Mouse (Mus musculus) ovary, adult 10 weeks (tissue): ENCODE measurements around the gene Ccdc6. TPM values are rescaled to one million over a fixed set of nuclear protein-coding genes. Genes with fewer than 3 reads are reported as not detected.

ENCODE experiments used
- polyA plus RNA-seq: library from polyadenylated mRNA; stranded (reverse); fragments of 350-450 nt; fragmentation: Illumina TruSeq; extraction: RNeasy Lipid Tissue Mini Kit (QIAGEN cat#74804); gene quantifications from one replicate; pipeline ENCODE4 v1.2.3, GENCODE M21; 2014

Ccdc6 gene
- polyA plus RNA-seq = 56.6 TPM

DNA sequence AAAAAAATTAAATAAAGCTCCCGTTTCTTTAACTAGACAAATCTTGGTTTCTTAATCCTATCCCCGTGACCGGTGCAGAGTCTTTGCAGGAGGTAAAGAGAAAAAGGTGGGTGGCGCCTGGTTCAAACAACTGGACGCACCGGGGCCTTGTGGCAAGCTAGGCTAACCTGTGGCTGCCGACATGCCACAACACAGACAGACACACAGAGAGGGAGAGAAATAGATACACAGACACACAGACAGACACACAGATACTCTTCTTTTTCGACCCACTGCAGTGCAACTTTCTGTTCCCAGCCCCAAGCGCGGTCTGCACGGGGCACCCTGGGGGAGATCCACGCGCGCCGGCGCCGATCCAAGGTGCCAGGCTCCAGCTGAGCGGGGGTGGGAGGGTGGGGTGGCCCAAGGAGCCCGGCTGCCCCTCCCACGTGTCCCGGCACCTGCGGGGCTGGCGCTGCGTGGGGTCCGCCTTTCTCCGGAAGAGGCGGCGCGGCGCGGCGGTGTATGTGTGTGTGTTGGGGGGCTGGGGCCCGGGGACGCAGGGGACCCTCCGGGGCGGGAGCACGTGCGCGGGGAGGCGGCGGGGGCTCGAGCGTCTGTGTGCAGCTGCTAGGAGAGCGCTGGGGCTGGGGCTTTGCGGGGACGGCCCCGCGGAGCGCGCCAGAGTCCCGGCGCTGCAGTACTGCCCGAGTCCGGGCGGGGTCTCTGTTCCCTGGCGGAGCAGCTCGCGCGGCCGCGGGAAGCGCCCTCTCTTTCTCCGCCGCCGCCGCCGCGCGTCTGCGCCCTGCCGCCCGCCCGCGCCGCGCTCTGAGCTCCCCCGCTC, at the start of gene Ccdc6:
Gene Ccdc6 (plus strand): TSS at position 756 of the 823 bp plus-strand sequence.

DNA sequence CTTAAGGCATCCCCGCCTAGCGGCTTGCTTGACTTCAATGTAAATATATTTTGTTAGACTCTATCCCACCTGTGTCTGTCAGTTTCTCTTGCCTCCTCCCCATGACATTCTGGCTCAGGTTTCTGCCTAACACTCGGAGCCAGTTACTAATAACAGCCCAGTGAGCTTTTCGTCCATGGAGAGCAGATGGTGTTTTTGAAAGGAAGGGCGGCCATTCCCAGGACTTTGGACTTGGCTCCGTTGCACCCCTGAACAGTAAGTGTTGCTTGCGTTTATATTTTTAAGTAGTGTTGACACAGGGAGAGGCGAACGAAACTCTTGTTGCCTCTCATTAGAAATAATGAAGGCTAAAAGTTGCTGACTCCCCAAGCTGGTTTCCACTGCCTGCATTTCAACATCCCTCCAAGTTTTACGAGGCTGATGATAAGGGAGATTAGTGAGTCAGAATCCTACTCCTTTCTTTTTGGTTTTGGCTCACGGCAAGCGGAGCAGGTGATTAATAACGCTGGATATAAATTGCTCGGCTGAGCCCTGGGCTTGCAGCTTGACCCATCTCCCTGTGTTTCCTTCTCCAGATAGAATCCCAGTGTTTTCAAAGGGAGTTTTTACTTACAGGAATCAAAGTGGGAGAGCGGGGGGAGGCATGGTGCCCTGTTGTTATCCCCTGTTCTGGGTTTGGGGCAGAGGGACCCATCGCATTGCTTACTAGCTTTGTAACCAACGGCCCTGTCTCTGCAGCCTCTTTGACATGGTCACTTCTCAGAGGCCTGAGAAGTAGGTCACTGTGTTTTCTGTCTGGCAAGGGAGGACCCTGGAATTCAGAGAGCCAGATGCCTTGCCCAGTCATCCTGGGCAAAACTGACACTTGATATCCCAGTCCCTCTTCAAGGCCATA, 107.8 kb downstream of the Ccdc6 start, which contains the start of gene Mrln:
Gene Mrln (plus strand): TSS at position 160 of the 895 bp plus-strand sequence.

Other genes with a start within 250 kb of the Ccdc6 start
- not detected for gene Mrln, start 107.5 kb downstream of the Ccdc6 start, polyA plus RNA-seq
- 22.7 TPM for gene Slc16a9, start 148.0 kb downstream of the Ccdc6 start, polyA plus RNA-seq